Mouse (Mus musculus) embryo, embryonic 10 days (tissue): ENCODE results near the gene Stx8.

Experiments
- DNase-seq: peaks from one replicate; pipeline ENCODE4 v3.0.0-alpha.2; 2015; ENCODE audit warnings: low spot score

The Stx8 gene

GRCm38 (mm10) chr11:68200500-68200899 lies 234.5 kb downstream of the Stx8 start:
- no peak for DNase-seq

GRCm38 (mm10) chr11:68201063-68201462 lies 235.1 kb downstream of the Stx8 start:
- no peak for DNase-seq

- DNase-seq: no peak
Measured at GRCm38 (mm10) chr11:68201811-68202459, 235.9 kb downstream of the Stx8 start.

GRCm38 (mm10) chr11:68202561-68202960 lies 236.6 kb downstream of the Stx8 start:
- no peak for DNase-seq

- no peak for DNase-seq
Measured at GRCm38 (mm10) chr11:68203658-68204315, 237.8 kb downstream of the Stx8 start.

GRCm38 (mm10) chr11:68204407-68204806 lies 238.4 kb downstream of the Stx8 start:
- no peak for DNase-seq

GRCm38 (mm10) chr11:68205572-68206229 lies 239.7 kb downstream of the Stx8 start:
- DNase-seq: no peak

GRCm38 (mm10) chr11:68208023-68208422 lies 242.0 kb downstream of the Stx8 start:
- DNase-seq: no peak

GRCm38 (mm10) chr11:68208582-68208981 lies 242.6 kb downstream of the Stx8 start:
- DNase-seq: no peak

GRCm38 (mm10) chr11:68209506-68209905 lies 243.5 kb downstream of the Stx8 start:
- DNase-seq: no peak

GRCm38 (mm10) chr11:68210714-68211113 lies 244.7 kb downstream of the Stx8 start:
- no peak for DNase-seq

GRCm38 (mm10) chr11:68211924-68212578 lies 246.1 kb downstream of the Stx8 start:
- DNase-seq: peak; percentile 68

- DNase-seq: no peak
Measured at GRCm38 (mm10) chr11:68213896-68214295, 247.9 kb downstream of the Stx8 start.

- DNase-seq: no peak
Measured at GRCm38 (mm10) chr11:68214496-68215205, 248.7 kb downstream of the Stx8 start.

GRCm38 (mm10) chr11:68215206-68215912 lies 249.4 kb downstream of the Stx8 start:
- peak; percentile 89 for DNase-seq

- DNase-seq: no peak
Measured at GRCm38 (mm10) chr11:68216041-68216440, 250.0 kb downstream of the Stx8 start.

GRCm38 (mm10) chr11:68220733-68221132 lies 254.7 kb downstream of the Stx8 start:
- peak; percentile 69 for DNase-seq

- no peak for DNase-seq
Measured at GRCm38 (mm10) chr11:68222209-68222608, 256.2 kb downstream of the Stx8 start.

GRCm38 (mm10) chr11:68223143-68223542 lies 257.1 kb downstream of the Stx8 start:
- no peak for DNase-seq

GRCm38 (mm10) chr11:68226654-68227057 lies 260.7 kb downstream of the Stx8 start:
- DNase-seq: peak; percentile 51

- no peak for DNase-seq
Measured at GRCm38 (mm10) chr11:68227837-68228236, 261.8 kb downstream of the Stx8 start.
